In genomic region chr7:46796206-46796679, GRCm38 (mm10) we compare ENCODE assay signal across 8 mouse cellular contexts. TPM values are rescaled to one million over a fixed set of nuclear protein-coding genes. Genes with fewer than 3 reads are reported as not detected.
DNase-seq lines count a peak whose midpoint lies in the region; ATAC-seq and TF ChIP-seq lines count a peak whose summit lies in the region.

No protein-coding gene starts in this region.

- H3K27me3 ChIP-seq in lung, embryonic 14.5 days (ENCODE audit: insufficient read depth, low read length), result no peaks in the 10 kb centered on the region
- H3K27me3 ChIP-seq in embryonic facial prominence, embryonic 13.5 days, result no peaks in the 10 kb centered on the region
- no peaks in the 10 kb centered on the region for H3K27me3 ChIP-seq in hindbrain, embryonic 15.5 days
- H3K27me3 ChIP-seq in midbrain, embryonic 12.5 days, result no peaks in the 10 kb centered on the region

- under 1% methylated on average over 30 of the region's 31 CpGs for WGBS in lung, embryonic 14.5 days
- WGBS in embryonic facial prominence, embryonic 13.5 days, result under 1% methylated on average over 31 of the region's 31 CpGs
- WGBS in hindbrain, embryonic 15.5 days, result under 1% methylated on average over 31 of the region's 31 CpGs
- WGBS in midbrain, embryonic 12.5 days, result under 1% methylated on average over 31 of the region's 31 CpGs

- no peak for DNase-seq in lung, embryonic 14.5 days
- DNase-seq in lung, postnatal 25 days (ENCODE audit: low spot score), result no peak
- DNase-seq in adrenal gland, adult 8-10 months, result no peak
- no peak for DNase-seq in adrenal gland, postnatal 36 days
- no peak for DNase-seq in cerebellum, postnatal 4 days (ENCODE audit: low spot score in 2 of 2)

- H3K4me2 ChIP-seq in lung, embryonic 14.5 days, result peak overlapping the region; percentile 92
- peak overlapping the region; percentile 93 for H3K4me2 ChIP-seq in embryonic facial prominence, embryonic 13.5 days
- H3K4me2 ChIP-seq in hindbrain, embryonic 15.5 days, result peak overlapping the region; percentile 98
- peak overlapping the region; percentile 99 for H3K4me2 ChIP-seq in midbrain, embryonic 12.5 days (replicated peaks)

- peak overlapping the region; percentile 90 for H3K9ac ChIP-seq in lung, embryonic 14.5 days
- H3K9ac ChIP-seq in embryonic facial prominence, embryonic 13.5 days, result peak overlapping the region; percentile 96
- peak overlapping the region; percentile 99 for H3K9ac ChIP-seq in hindbrain, embryonic 15.5 days
- H3K9ac ChIP-seq in midbrain, embryonic 12.5 days (replicated peaks), result peak overlapping the region; percentile 90

- TF ChIP-seq CTCF in lung, embryonic 14.5 days (IDR thresholded peaks at IDR 0.05; ENCODE audit: low read depth), result no peak

- ATAC-seq in lung, embryonic 14.5 days (ENCODE audit: insufficient read depth), result no peak
- ATAC-seq in embryonic facial prominence, embryonic 13.5 days (ENCODE audit: insufficient number of reproducible peaks, insufficient read depth, low FRiP score, low TSS enrichment, low read depth), result no peak
- ATAC-seq in hindbrain, embryonic 15.5 days (ENCODE audit: low FRiP score, low read depth), result peak; percentile 80
- no peak; the same call in 1 of the 2 replicates for ATAC-seq in midbrain, embryonic 12.5 days (ENCODE audit: low FRiP score, low read depth)

- H3K36me3 ChIP-seq in lung, embryonic 14.5 days (ENCODE audit: insufficient read depth), result peaks cover 14% of the 10 kb centered on the region
- H3K36me3 ChIP-seq in embryonic facial prominence, embryonic 13.5 days, result peaks cover 19% of the 10 kb centered on the region
- peaks cover 16% of the 10 kb centered on the region; the same call in 1 of the 2 replicates for H3K36me3 ChIP-seq in hindbrain, embryonic 15.5 days
- H3K36me3 ChIP-seq in midbrain, embryonic 12.5 days, result peaks cover 18% of the 10 kb centered on the region

- H3K4me1 ChIP-seq in lung, embryonic 14.5 days (ENCODE audit: insufficient read depth), result peaks cover 8% of the 10 kb centered on the region
- peaks cover 17% of the 10 kb centered on the region for H3K4me1 ChIP-seq in embryonic facial prominence, embryonic 13.5 days
- peaks cover 36% of the 10 kb centered on the region for H3K4me1 ChIP-seq in hindbrain, embryonic 15.5 days (replicated peaks)
- H3K4me1 ChIP-seq in midbrain, embryonic 12.5 days, result peaks cover 24% of the 10 kb centered on the region

- H3K9me3 ChIP-seq in lung, embryonic 14.5 days (ENCODE audit: low read depth, low read length), result no peaks in the 10 kb centered on the region
- H3K9me3 ChIP-seq in embryonic facial prominence, embryonic 13.5 days, result no peaks in the 10 kb centered on the region
- H3K9me3 ChIP-seq in hindbrain, embryonic 15.5 days, result no peaks in the 10 kb centered on the region
- no peaks in the 10 kb centered on the region for H3K9me3 ChIP-seq in midbrain, embryonic 12.5 days

- H3K27ac ChIP-seq in lung, embryonic 14.5 days (ENCODE audit: low read depth), result peak overlapping the region; percentile 89
- peak overlapping the region; percentile 85 for H3K27ac ChIP-seq in embryonic facial prominence, embryonic 13.5 days
- H3K27ac ChIP-seq in hindbrain, embryonic 15.5 days (replicated peaks), result peak overlapping the region; percentile 87
- peak overlapping the region; percentile 79; the same call in 1 of the 2 replicates for H3K27ac ChIP-seq in midbrain, embryonic 12.5 days (replicated peaks)

- H3K4me3 ChIP-seq in lung, embryonic 14.5 days (ENCODE audit: low read depth, low read length), result peak overlapping the region; percentile 96
- H3K4me3 ChIP-seq in embryonic facial prominence, embryonic 13.5 days, result peak overlapping the region; percentile 97
- H3K4me3 ChIP-seq in hindbrain, embryonic 15.5 days, result peak overlapping the region; percentile 100
- peak overlapping the region; percentile 93 for H3K4me3 ChIP-seq in midbrain, embryonic 12.5 days

RNA-seq across cellular contexts. Expression of gene Gtf2h1, which starts 0.3 kb away (rescaled TPM):
- 41.7 and 47.1 TPM in 2 replicates for polyA plus RNA-seq in lung, embryonic 14.5 days (2014; fragmentation: Nextera tagmentation; extraction: Ambion mirVana)
- 50.8 and 53.6 TPM in 2 replicates for polyA plus RNA-seq in embryonic facial prominence, embryonic 13.5 days (2015; fragmentation: Nextera tagmentation; extraction: Ambion mirVana)
- 39.5 and 41.2 TPM in 2 replicates for polyA plus RNA-seq in hindbrain, embryonic 15.5 days (2015; fragmentation: Nextera tagmentation; extraction: Ambion mirVana)
- 51.5 and 52.1 TPM in 2 replicates for polyA plus RNA-seq in midbrain, embryonic 12.5 days (2016; fragmentation: Nextera tagmentation; extraction: Ambion mirVana)
- total RNA-seq in adrenal gland, adult 8-10 months (2022), result 10 to 100 TPM; 32.0 to 41.3 (median 39.0) TPM
- 10 to 100 TPM; 41.2 to 41.4 TPM for total RNA-seq in adrenal gland, postnatal 36 days (2021)

RNA-seq across cellular contexts. Expression of gene Hps5, which starts 0.4 kb away (rescaled TPM):
- polyA plus RNA-seq in lung, embryonic 14.5 days (2014; fragmentation: Nextera tagmentation; extraction: Ambion mirVana), result 19.2 and 24.5 TPM in 2 replicates
- polyA plus RNA-seq in embryonic facial prominence, embryonic 13.5 days (2015; fragmentation: Nextera tagmentation; extraction: Ambion mirVana), result 25.0 and 25.7 TPM in 2 replicates
- polyA plus RNA-seq in hindbrain, embryonic 15.5 days (2015; fragmentation: Nextera tagmentation; extraction: Ambion mirVana), result 13.2 and 14.4 TPM in 2 replicates
- 23.8 and 24.9 TPM in 2 replicates for polyA plus RNA-seq in midbrain, embryonic 12.5 days (2016; fragmentation: Nextera tagmentation; extraction: Ambion mirVana)
- 10 to 100 TPM; 26.4 to 40.6 (median 34.7) TPM for total RNA-seq in adrenal gland, adult 8-10 months (2022)
- total RNA-seq in adrenal gland, postnatal 36 days (2021), result 10 to 100 TPM; 20.8 to 25.9 TPM

RNA-seq across cellular contexts. Expression of gene Saa2, which starts 44.7 kb away (rescaled TPM):
- polyA plus RNA-seq in lung, embryonic 14.5 days (2014; fragmentation: Nextera tagmentation; extraction: Ambion mirVana), result not detected in 2 replicates
- not detected in 2 replicates for polyA plus RNA-seq in embryonic facial prominence, embryonic 13.5 days (2015; fragmentation: Nextera tagmentation; extraction: Ambion mirVana)
- polyA plus RNA-seq in hindbrain, embryonic 15.5 days (2015; fragmentation: Nextera tagmentation; extraction: Ambion mirVana), result 0.14 TPM in 1 of 2 replicates, not detected in the other
- not detected in 2 replicates for polyA plus RNA-seq in midbrain, embryonic 12.5 days (2016; fragmentation: Nextera tagmentation; extraction: Ambion mirVana)
- total RNA-seq in adrenal gland, adult 8-10 months (2022), result not detected
- total RNA-seq in adrenal gland, postnatal 36 days (2021), result under 1 TPM in 1 of 2 experiments, not detected in 1; 0.79 TPM

RNA-seq across cellular contexts. Expression of gene Ldha, which starts 45.0 kb away (rescaled TPM):
- polyA plus RNA-seq in lung, embryonic 14.5 days (2014; fragmentation: Nextera tagmentation; extraction: Ambion mirVana), result 1,903 and 1,950 TPM in 2 replicates
- 1,326 and 1,347 TPM in 2 replicates for polyA plus RNA-seq in embryonic facial prominence, embryonic 13.5 days (2015; fragmentation: Nextera tagmentation; extraction: Ambion mirVana)
- 696 and 729 TPM in 2 replicates for polyA plus RNA-seq in hindbrain, embryonic 15.5 days (2015; fragmentation: Nextera tagmentation; extraction: Ambion mirVana)
- polyA plus RNA-seq in midbrain, embryonic 12.5 days (2016; fragmentation: Nextera tagmentation; extraction: Ambion mirVana), result 802 and 809 TPM in 2 replicates
- total RNA-seq in adrenal gland, adult 8-10 months (2022), result 100 to 1,000 TPM; 146 to 275 (median 231) TPM
- 100 to 1,000 TPM; 439 to 497 TPM for total RNA-seq in adrenal gland, postnatal 36 days (2021)

RNA-seq across cellular contexts. Expression of gene Saa1, which starts 53.5 kb away (rescaled TPM):
- not detected in 2 replicates for polyA plus RNA-seq in lung, embryonic 14.5 days (2014; fragmentation: Nextera tagmentation; extraction: Ambion mirVana)
- polyA plus RNA-seq in embryonic facial prominence, embryonic 13.5 days (2015; fragmentation: Nextera tagmentation; extraction: Ambion mirVana), result 0.78 TPM in 1 of 2 replicates, not detected in the other
- polyA plus RNA-seq in hindbrain, embryonic 15.5 days (2015; fragmentation: Nextera tagmentation; extraction: Ambion mirVana), result not detected in 2 replicates
- not detected in 2 replicates for polyA plus RNA-seq in midbrain, embryonic 12.5 days (2016; fragmentation: Nextera tagmentation; extraction: Ambion mirVana)
- not detected for total RNA-seq in adrenal gland, adult 8-10 months (2022)
- under 1 TPM in 1 of 2 experiments, not detected in 1; 0.96 TPM for total RNA-seq in adrenal gland, postnatal 36 days (2021)
